Mouse (Mus musculus): Measurements from ENCODE around the gene Mlst8. TPM values are rescaled to one million over a fixed set of nuclear protein-coding genes. Genes with fewer than 3 reads are reported as not detected.

Mlst8 gene
- 29.0 and 36.1 TPM in 2 replicates for polyA plus RNA-seq (2015; fragmentation: Nextera tagmentation; extraction: Ambion mirVana)

DNA sequence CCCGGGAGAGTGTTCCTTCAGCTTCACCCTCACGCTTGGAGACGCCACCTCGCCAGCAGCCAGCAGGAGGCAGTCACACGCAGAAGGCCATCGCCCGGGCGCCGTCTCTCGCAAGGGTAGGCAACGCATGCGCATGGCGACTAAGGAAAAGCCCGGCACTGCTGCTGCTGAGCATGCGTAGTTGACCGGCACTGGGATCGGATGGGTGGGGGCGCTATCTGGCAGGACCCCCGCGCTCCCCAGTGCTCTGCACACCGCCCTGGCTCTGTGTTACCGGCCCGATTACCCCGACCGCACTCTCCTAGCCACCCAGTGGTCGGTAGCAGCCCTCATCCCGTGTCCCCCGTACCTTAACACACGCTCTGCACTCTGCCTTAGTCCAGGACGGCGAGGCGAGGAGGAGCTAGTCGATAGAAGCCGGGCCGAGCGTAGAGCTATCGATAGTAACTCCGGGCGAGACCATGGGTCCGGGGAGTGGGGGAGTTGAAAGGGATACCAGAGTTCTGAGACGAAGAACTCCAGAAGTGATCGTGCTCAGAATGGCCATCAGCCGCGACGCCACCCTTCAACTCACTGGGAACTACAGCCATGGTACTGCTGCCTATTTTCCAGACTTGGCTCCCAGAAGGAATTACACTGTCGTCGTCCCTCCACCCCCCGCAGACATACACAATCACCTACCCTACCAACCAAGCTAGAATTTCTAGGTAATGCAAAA is at the start of gene Mlst8:
Gene Mlst8 (minus strand): TSS at position 416 of the 718 bp plus-strand sequence.
- H3K36me3 ChIP-seq, result peaks cover 41% of the 10 kb centered on the region
- H3K9ac ChIP-seq, result peak within 1 kb of the TSS; percentile 77
- H3K4me1 ChIP-seq, result peaks cover 35% of the 10 kb centered on the region
- peak within 1 kb of the TSS; percentile 74 for H3K4me3 ChIP-seq (replicated peaks)
- WGBS, result under 1% methylated on average over 48 of the region's 48 CpGs
- H3K4me2 ChIP-seq, result peak within 1 kb of the TSS; percentile 67
- peak within 1 kb of the TSS; percentile 97 for H3K27ac ChIP-seq
- no peaks in the 10 kb centered on the region for H3K9me3 ChIP-seq (replicated peaks)
- ATAC-seq (replicated peaks; ENCODE audit: low FRiP score), result peak; percentile 95
- no peaks in the 10 kb centered on the region for H3K27me3 ChIP-seq

DNA sequence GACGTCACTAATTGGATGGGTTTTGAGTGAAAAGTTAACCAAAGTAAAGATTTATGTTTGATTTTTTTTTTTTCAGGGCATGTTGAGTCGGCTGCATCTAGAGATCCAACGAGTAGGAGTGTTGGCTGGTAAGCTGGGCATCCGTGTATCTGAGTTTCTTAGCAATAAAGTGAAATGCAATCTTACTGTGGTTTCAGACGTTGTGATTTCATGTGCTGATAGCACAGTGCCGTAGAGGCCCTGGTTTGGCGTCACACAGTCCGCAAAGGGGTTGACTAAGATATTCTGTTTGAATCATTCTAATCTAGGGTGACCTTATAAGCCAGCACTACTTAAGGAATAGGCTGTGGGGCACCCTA is 49.7 kb upstream of the Mlst8 start:
- H3K36me3 ChIP-seq, result peaks cover 24% of the 10 kb centered on the region
- H3K27ac ChIP-seq, result peak overlapping the region; percentile 83
- WGBS, result under 1% methylated on average over 8 of the region's 8 CpGs
- no peaks in the 10 kb centered on the region for H3K9me3 ChIP-seq (replicated peaks)
- no peaks in the 10 kb centered on the region for H3K27me3 ChIP-seq
- peak overlapping the region; percentile 75 for H3K4me3 ChIP-seq (replicated peaks)
- peak overlapping the region; percentile 82 for H3K4me2 ChIP-seq
- ATAC-seq (replicated peaks; ENCODE audit: low FRiP score), result no peak
- H3K4me1 ChIP-seq, result peaks cover 73% of the 10 kb centered on the region
- H3K9ac ChIP-seq, result peak overlapping the region; percentile 61

DNA sequence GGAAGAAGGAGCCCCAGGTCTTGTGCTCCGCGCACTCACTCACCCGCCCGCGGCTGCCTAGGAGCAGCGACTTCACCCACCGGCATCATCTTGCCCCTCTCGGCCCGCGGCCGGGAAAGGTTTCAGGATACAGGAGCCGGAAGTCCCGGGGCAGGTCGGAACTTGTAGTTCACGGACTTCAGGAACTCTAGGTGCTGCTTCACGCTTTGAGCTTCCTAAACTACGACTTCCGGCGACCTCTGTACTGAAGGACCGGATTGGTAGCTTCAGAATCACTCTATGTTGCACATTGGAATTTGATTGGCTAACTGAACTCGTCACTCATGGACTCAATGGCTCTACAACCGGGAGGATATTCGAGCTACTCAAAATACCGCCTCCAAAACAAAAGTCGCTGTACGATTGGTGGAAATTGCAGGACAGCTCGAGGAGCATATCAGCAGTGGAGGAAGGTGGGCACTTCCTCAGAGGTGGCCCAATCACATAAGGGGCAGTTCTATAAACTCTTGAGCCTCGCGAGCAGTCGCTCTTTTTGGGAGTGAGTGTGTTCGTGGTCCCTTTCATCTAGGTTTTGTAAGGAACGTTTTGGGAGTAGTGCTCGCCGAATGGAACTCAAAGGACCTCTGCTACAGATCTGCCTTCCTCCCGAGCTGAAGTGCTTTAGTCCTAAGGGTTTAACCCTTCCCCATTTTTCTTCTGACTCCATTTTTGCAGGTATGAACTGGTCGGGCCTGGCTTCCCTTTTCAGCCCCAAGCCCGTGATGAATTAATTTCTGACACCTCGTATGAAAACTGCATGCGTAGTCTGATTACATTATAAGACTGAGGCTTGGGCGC is 49.1 kb upstream of the Mlst8 start, which contains the start of gene Traf7:
Gene Traf7 (minus strand): TSS at position 216 of the 837 bp plus-strand sequence.
- Histone ChIP-seq H3K9me3 (replicated peaks) (no peaks in the 10 kb centered on the region), H3K4me2 (peak within 1 kb of the TSS; percentile 82), H3K4me3 (replicated peaks) (peak within 1 kb of the TSS; percentile 75), H3K27ac (peak within 1 kb of the TSS; percentile 88), H3K36me3 (peaks cover 26% of the 10 kb centered on the region), H3K27me3 (no peaks in the 10 kb centered on the region), H3K4me1 (peaks cover 67% of the 10 kb centered on the region), H3K9ac (peak within 1 kb of the TSS; percentile 79)
- under 1% methylated on average over 40 of the region's 40 CpGs for WGBS
- ATAC-seq (replicated peaks; ENCODE audit: low FRiP score), result peak; percentile 96

DNA sequence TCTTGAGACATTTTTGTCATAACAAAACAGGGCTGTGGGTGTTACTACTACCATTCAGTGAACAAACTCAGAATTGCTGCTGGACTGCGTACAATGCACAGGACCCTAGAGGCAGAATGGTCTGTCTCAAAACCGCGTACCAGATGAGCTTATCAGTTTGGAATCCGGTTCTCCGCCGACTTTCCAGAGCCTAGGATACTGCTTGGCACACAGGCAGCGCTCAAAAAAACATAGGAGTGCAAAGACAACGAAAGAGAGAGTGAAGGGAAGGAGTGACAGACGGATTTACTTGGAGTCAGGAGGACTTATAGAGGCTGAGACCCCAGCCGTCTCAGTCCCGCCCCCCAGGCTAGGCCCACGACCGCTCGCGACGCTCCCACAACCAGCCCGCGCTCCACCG is 48.4 kb upstream of the Mlst8 start:
- Histone ChIP-seq H3K9me3 (replicated peaks) (no peaks in the 10 kb centered on the region), H3K9ac (peak overlapping the region; percentile 79), H3K4me1 (peaks cover 61% of the 10 kb centered on the region), H3K4me3 (replicated peaks) (peak overlapping the region; percentile 75), H3K4me2 (peak overlapping the region; percentile 67), H3K27ac (peak overlapping the region; percentile 88), H3K27me3 (no peaks in the 10 kb centered on the region), H3K36me3 (peaks cover 29% of the 10 kb centered on the region)
- no peak for ATAC-seq (replicated peaks; ENCODE audit: low FRiP score)
- WGBS, result under 1% methylated on average over 19 of the region's 19 CpGs

DNA sequence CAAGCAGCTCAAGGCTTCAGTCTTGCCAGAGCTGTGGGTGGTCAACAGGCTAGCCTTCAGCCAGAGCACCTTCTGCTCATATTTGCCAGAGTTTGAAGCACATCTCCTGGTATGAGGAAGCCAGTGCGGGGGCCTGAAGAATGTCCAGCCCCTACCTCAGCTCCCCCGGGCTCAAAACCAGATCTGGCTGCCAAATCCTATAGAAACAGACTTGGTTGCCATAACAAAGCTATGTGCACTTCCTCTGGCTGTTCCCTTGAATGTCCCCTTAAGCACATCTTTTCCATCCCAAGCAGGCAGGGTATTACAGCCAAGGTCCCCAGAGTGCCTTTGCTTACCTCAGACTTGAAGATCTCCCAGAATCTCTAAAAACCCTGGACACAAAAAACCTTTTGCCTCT is 45.9 kb upstream of the Mlst8 start:
- H3K36me3 ChIP-seq, result peaks cover 23% of the 10 kb centered on the region
- H3K27me3 ChIP-seq, result no peaks in the 10 kb centered on the region
- H3K9me3 ChIP-seq (replicated peaks), result no peaks in the 10 kb centered on the region
- no peak overlapping the region for H3K4me3 ChIP-seq (replicated peaks)
- H3K9ac ChIP-seq, result no peak overlapping the region
- no peak overlapping the region for H3K27ac ChIP-seq
- ATAC-seq (replicated peaks; ENCODE audit: low FRiP score), result no peak
- WGBS, result 67% methylated on average over 2 of the region's 2 CpGs
- peaks cover 36% of the 10 kb centered on the region for H3K4me1 ChIP-seq
- no peak overlapping the region for H3K4me2 ChIP-seq

DNA sequence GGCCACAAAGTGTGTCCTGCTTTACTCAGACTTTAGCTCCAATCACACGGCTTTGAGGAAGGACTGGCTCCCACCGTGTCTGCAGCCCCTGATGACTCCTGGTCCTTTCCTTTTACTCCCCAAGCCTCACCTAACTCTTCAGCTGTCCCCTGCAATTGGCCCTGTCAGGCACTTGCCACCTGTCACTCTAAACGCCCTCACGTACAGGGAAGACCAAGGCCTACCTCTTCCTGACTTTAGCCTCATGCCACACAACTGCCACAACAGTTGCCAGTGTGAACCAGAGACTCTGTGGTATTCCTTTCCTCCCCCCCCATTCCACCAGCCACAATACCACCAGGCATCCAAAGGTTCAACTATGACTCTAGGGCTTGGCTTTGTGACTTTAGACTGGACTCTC is 41.6 kb upstream of the Mlst8 start:
- H3K4me2 ChIP-seq, result no peak overlapping the region
- no peaks in the 10 kb centered on the region for H3K9me3 ChIP-seq (replicated peaks)
- WGBS, result 85% methylated on average over 4 of the region's 4 CpGs
- no peak overlapping the region for H3K4me3 ChIP-seq (replicated peaks)
- ATAC-seq (replicated peaks; ENCODE audit: low FRiP score), result no peak
- no peak overlapping the region for H3K27ac ChIP-seq
- no peaks in the 10 kb centered on the region for H3K27me3 ChIP-seq
- H3K9ac ChIP-seq, result no peak overlapping the region
- H3K4me1 ChIP-seq, result peaks cover 8% of the 10 kb centered on the region
- H3K36me3 ChIP-seq, result peaks cover 56% of the 10 kb centered on the region

DNA sequence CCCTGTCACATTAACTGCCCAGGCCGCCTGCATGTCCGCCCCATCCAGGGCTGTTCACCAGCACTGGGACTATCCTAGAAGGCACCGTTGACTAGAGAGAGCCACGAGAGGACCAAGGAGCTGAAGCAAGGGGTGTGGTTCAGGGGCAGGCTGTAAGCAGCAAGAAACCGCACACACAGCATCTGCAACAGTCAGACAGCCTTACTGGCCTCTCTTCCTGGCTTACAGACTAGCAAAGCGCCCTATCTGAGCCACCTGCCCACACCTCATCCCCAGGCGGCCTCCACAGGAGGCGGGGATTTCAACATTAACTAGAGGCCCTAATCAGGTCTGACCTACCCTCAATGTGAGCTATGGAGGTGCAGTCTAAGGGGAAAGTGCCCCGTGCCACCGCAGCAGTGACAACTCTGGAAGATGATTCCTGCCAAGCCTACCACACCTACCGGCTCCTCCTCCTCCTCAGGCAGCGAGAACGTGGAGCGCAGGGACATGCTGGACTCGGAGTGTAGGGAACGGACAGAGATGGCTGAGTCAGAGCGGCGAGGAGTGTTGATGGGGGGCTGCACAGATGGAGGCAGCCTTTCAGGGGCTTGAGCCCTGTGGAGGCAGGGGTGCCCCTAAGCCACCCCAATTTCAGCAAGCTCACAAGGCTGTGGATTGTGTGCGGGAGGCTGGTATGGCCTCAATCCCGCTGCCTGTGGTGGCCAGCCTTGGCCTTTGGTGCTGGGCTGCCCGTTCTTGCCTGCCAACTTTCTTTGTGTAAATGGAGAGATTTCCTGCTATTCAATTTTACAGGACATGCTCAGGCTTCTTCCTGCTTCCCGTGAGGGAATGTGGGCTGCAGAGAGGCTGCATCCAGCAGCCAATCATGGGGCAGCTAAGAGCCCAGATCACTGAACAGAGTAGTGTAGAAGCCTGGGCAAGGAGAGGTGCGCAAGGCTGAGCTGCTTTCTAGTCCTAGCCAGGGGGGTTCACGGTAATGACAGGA is 35.7 kb upstream of the Mlst8 start:
- H3K4me3 ChIP-seq (replicated peaks), result peak overlapping the region; percentile 13; the same call in 1 of the 2 replicates
- no peaks in the 10 kb centered on the region for H3K27me3 ChIP-seq
- H3K27ac ChIP-seq, result peak overlapping the region; percentile 74
- H3K4me2 ChIP-seq, result peak overlapping the region; percentile 29
- peak overlapping the region; percentile 5; the same call in 1 of the 2 replicates for H3K9ac ChIP-seq
- 0 out of 2 replicates have a peak, but pooled peaks have one; percentile 27 for ATAC-seq (replicated peaks; ENCODE audit: low FRiP score)
- peaks cover 96% of the 10 kb centered on the region for H3K36me3 ChIP-seq
- WGBS, result 79% methylated on average over 24 of the region's 24 CpGs
- no peaks in the 10 kb centered on the region for H3K9me3 ChIP-seq (replicated peaks)
- H3K4me1 ChIP-seq, result no peaks in the 10 kb centered on the region

DNA sequence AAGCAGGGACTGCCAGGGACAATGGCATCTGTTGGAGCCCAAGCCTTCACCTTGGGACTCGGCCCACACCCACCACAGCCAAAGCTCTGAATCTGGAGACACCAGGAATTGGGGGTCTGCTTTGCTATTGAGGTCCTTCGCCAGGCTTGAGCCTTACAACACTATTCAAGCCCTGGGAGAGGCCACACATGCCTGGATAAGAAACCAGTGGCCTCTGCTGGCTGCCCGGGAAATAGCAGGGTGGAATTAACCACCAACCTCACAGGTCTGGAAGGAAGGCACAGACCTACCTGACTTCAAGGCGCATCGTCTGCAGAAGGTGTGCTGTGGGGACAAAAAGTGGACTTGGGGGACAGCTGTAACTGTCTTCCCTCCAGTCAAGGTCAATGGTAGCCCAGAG is 34.7 kb upstream of the Mlst8 start:
- 0 out of 2 replicates have a peak, but pooled peaks have one; percentile 43 for ATAC-seq (replicated peaks; ENCODE audit: low FRiP score)
- Histone ChIP-seq H3K4me1 (no peaks in the 10 kb centered on the region), H3K4me2 (peak overlapping the region; percentile 29), H3K27ac (no peak overlapping the region), H3K4me3 (replicated peaks) (peak overlapping the region; percentile 13; the same call in 1 of the 2 replicates), H3K27me3 (no peaks in the 10 kb centered on the region), H3K9ac (no peak overlapping the region), H3K9me3 (replicated peaks) (no peaks in the 10 kb centered on the region), H3K36me3 (peaks cover 97% of the 10 kb centered on the region)
- WGBS, result 46% methylated on average over 5 of the region's 5 CpGs

DNA sequence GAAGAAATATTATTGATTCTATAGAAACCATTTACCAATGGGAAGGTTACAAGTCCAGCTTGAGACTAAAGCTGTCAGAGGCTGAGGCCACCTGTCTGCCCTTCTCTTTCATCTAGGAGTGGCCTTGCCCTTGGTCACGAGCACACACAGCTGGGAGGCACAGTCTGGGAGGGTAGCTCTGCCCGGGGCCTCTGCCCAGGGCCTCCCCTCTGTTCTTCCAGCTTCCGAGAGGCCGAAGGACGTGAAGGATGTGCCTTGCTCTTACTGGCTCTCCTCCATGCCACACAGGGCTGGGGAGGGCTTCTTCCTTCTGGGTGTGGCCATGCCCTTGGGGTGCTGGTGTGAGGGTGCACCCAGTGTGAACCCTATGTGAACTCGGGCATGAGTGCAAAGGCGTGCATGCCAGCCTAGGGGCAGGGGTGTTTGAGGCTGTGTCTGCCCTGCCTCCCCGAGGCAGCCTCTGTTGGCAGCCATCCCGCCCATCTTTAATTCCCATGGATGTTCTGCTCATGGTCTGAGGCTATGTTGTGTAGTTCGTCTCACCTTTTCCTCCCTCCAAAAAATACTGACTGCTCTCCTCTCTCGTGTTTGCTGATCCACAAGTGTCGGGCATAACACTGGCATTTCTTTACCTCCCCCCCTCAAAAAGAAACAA is 29.1 kb upstream of the Mlst8 start:
- 83% methylated on average over 12 of the region's 12 CpGs for WGBS
- no peak for ATAC-seq (replicated peaks; ENCODE audit: low FRiP score)
- no peak overlapping the region for H3K4me3 ChIP-seq (replicated peaks)

DNA sequence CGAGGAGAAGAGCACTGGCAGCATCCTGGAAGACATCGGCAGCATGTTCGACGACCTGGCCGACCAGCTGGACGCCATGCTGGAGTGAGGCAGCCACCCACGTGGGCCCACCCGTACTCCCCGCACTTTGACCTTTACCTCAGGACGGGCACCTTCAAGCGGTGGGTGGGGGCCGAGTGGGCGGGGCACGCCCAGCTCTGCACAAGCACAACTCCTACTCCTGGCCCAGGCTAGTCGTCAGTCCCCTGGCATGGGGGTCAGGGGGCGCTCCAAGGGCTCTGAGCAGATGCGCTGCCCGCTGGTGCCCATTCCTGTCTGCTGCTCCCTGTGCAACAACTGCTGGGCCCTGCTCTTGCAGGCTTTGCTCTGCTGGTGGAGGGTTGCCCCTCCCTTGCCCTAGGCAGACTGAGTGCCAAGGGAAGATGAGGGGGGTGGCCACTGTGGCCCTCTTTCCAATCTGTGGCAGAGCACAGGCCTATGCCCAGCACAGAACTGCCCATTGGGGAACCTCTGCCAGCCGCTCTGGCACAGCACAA is 28.3 kb upstream of the Mlst8 start:
- Histone ChIP-seq H3K4me3 (replicated peaks) (no peak overlapping the region), H3K27me3 (no peaks in the 10 kb centered on the region), H3K9me3 (replicated peaks) (no peaks in the 10 kb centered on the region), H3K4me2 (peak overlapping the region; percentile 53; the same call in 1 of the 2 replicates), H3K4me1 (peaks cover 12% of the 10 kb centered on the region), H3K27ac (no peak overlapping the region), H3K36me3 (peaks cover 46% of the 10 kb centered on the region), H3K9ac (0 out of 2 replicates have a peak overlapping the region, but pooled peaks have one; percentile 21)
- 55% methylated on average over 19 of the region's 19 CpGs for WGBS
- no peak for ATAC-seq (replicated peaks; ENCODE audit: low FRiP score)

More for the DNA sequence above, 29.1 kb upstream of the Mlst8 start:
- Histone ChIP-seq H3K9me3 (replicated peaks) (no peaks in the 10 kb centered on the region), H3K4me2 (no peak overlapping the region), H3K36me3 (peaks cover 51% of the 10 kb centered on the region), H3K9ac (no peak overlapping the region), H3K27me3 (no peaks in the 10 kb centered on the region), H3K4me1 (peaks cover 12% of the 10 kb centered on the region), H3K27ac (no peak overlapping the region)

Data from kidney, embryonic 15.5 days (tissue).